Mouse (Mus musculus): ENCODE data around the gene Txndc12. TPM values are rescaled to one million over a fixed set of nuclear protein-coding genes. Genes with fewer than 3 reads are reported as not detected.

Txndc12 gene
- polyA plus RNA-seq (2012; fragmentation: generic; extraction: Trizol), result 100 to 1,000 TPM in 1 of 2 experiments, 10 to 100 TPM in 1; 18.8 to 108 TPM

GRCm38 (mm10) chr4:108834115-108834970 is at the start of gene Txndc12:
TSS of gene Txndc12 (plus strand) at chr4:108834601.

GRCm38 (mm10) chr4:108832916-108833827 is 1.2 kb upstream of the Txndc12 start, which contains the start of gene Btf3l4:
TSS of gene Btf3l4 (minus strand) at chr4:108833614.

GRCm38 (mm10) chr4:108847715-108848504 is 13.5 kb downstream of the Txndc12 start, which contains the start of gene Kti12:
TSS of gene Kti12 (plus strand) at chr4:108847785.

GRCm38 (mm10) chr4:108848505-108848848 is 14.1 kb downstream of the Txndc12 start, which contains the start of gene A730015C16Rik:
TSS of gene A730015C16Rik (minus strand) at chr4:108848619.

GRCm38 (mm10) chr4:108878963-108879822 is 44.8 kb downstream of the Txndc12 start, which contains the start of gene Rab3b:
TSS of gene Rab3b (plus strand) at chr4:108879063.

Other genes starting within 250 kb of the Txndc12 start
- gene Cc2d1b, start 214.7 kb upstream of the Txndc12 start, polyA plus RNA-seq (2012; fragmentation: generic; extraction: Trizol), result 10 to 100 TPM; 17.8 to 26.4 TPM
- gene 3110021N24Rik, start 115.0 kb upstream of the Txndc12 start, polyA plus RNA-seq (2012; fragmentation: generic; extraction: Trizol), result under 1 TPM; 0.01 to 0.07 TPM
- 1 to 10 TPM in 1 of 2 experiments, under 1 TPM in 1; 0.50 to 7.1 TPM for gene Zfyve9, start 53.8 kb upstream of the Txndc12 start, polyA plus RNA-seq (2012; fragmentation: generic; extraction: Trizol)
- gene Btf3l4, start 987 bp upstream of the Txndc12 start, polyA plus RNA-seq (2012; fragmentation: generic; extraction: Trizol), result 10 to 100 TPM in 1 of 2 experiments, 1 to 10 TPM in 1; 5.4 to 34.6 TPM
- 10 to 100 TPM; 14.7 to 20.0 TPM for gene Kti12, start 13.2 kb downstream of the Txndc12 start, polyA plus RNA-seq (2012; fragmentation: generic; extraction: Trizol)
- gene A730015C16Rik, start 14.0 kb downstream of the Txndc12 start, polyA plus RNA-seq (2012; fragmentation: generic; extraction: Trizol), result under 1 TPM; 0.05 to 0.15 TPM
- under 1 TPM in 1 of 2 experiments, not detected in 1; 0.13 TPM for gene Rab3b, start 44.5 kb downstream of the Txndc12 start, polyA plus RNA-seq (2012; fragmentation: generic; extraction: Trizol)
- 10 to 100 TPM in 1 of 2 experiments, 1 to 10 TPM in 1; 5.9 to 35.4 TPM for gene Nrd1, start 166.1 kb downstream of the Txndc12 start, polyA plus RNA-seq (2012; fragmentation: generic; extraction: Trizol)

Data from C3H10T1/2 (cell line).